ENCODE assay signal across 10 mouse cellular contexts in the genomic region with DNA sequence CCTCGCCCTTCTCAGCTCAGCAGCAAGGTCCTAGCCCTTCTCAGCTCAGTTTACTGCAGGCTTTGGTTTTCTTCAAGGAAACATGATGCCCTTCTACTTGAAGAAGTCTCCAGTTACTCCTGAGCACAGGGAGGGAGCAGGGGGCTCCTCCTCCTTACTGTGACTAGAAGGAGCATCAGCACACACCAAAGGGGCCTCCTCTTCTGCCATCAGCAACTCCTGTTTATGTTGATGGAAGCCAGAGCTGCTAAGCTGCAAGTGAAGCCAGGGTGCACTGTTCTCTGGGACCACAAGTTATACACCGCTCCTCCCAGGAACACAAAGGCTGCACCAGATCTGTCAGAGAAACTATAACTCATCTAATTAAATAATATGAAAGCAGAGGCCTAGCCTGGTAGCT. TPM values are rescaled to one million over a fixed set of nuclear protein-coding genes. Genes with fewer than 3 reads are reported as not detected.
DNase-seq lines count a peak whose midpoint lies in the region; ATAC-seq and TF ChIP-seq lines count a peak whose summit lies in the region.
"Had no signal": no experiment of that assay in that cellular context is flagged by ENCODE, and none has a peak within 500 bp of the region (broad histone marks: within the 10 kb centered on the region; RNA-seq: fewer than 3 reads in every experiment).

No protein-coding gene starts in this region.

- H3K9me3 ChIP-seq in heart, embryonic 14.5 days (ENCODE audit: control insufficient read depth, low read length), result no peaks in the 10 kb centered on the region
- no peaks in the 10 kb centered on the region for H3K9me3 ChIP-seq in midbrain, embryonic 14.5 days (ENCODE audit: control insufficient read depth, low read length)
- H3K9me3 ChIP-seq in midbrain, embryonic 16.5 days (replicated peaks; ENCODE audit: control insufficient read depth, low read length, poor library complexity, severe bottlenecking), result no peaks in the 10 kb centered on the region
- H3K9me3 ChIP-seq in intestine, postnatal 0 days (ENCODE audit: control insufficient read depth), result no peaks in the 10 kb centered on the region
- H3K9me3 ChIP-seq in stomach, embryonic 15.5 days, result no peaks in the 10 kb centered on the region
- H3K9me3 ChIP-seq: neural tube, embryonic 13.5 days had no signal

- H3K36me3 ChIP-seq in heart, embryonic 14.5 days (ENCODE audit: control insufficient read depth, insufficient read depth, low read length), result no peaks in the 10 kb centered on the region
- H3K36me3 ChIP-seq in midbrain, embryonic 14.5 days (ENCODE audit: control insufficient read depth, insufficient read depth, low read length), result no peaks in the 10 kb centered on the region
- H3K36me3 ChIP-seq in midbrain, embryonic 16.5 days (ENCODE audit: control insufficient read depth, insufficient read depth, low read length), result no peaks in the 10 kb centered on the region
- H3K36me3 ChIP-seq in intestine, postnatal 0 days (ENCODE audit: control insufficient read depth, insufficient read depth), result no peaks in the 10 kb centered on the region
- H3K36me3 ChIP-seq in stomach, embryonic 15.5 days, result no peaks in the 10 kb centered on the region
- H3K36me3 ChIP-seq: neural tube, embryonic 13.5 days had no signal

- peak overlapping the region; percentile 39 to 70 for H3K27ac ChIP-seq in heart, embryonic 14.5 days (replicated peaks in 1 of 2; ENCODE audit: control insufficient read depth in 1 of 2, insufficient read depth in 1 of 2, low read depth in 2 of 2, low read length in 2 of 2)
- H3K27ac ChIP-seq in midbrain, embryonic 14.5 days (replicated peaks; ENCODE audit: low read depth, low read length), result peak overlapping the region; percentile 49; the same call in 1 of the 2 replicates
- no peak overlapping the region for H3K27ac ChIP-seq in midbrain, embryonic 16.5 days (ENCODE audit: low read length)
- H3K27ac ChIP-seq in intestine, postnatal 0 days (ENCODE audit: low read depth, low read length), result no peak overlapping the region
- peak overlapping the region; percentile 76 for H3K27ac ChIP-seq in stomach, embryonic 15.5 days
- H3K27ac ChIP-seq: neural tube, embryonic 13.5 days had no signal

- H3K9ac ChIP-seq in heart, embryonic 14.5 days (ENCODE audit: low read length), result peak overlapping the region; percentile 22; the same call in 1 of the 2 replicates
- H3K9ac ChIP-seq in midbrain, embryonic 14.5 days (replicated peaks; ENCODE audit: low read length), result no peak overlapping the region
- H3K9ac ChIP-seq in midbrain, embryonic 16.5 days (ENCODE audit: low read depth, low read length), result no peak overlapping the region
- no peak overlapping the region for H3K9ac ChIP-seq in intestine, postnatal 0 days (ENCODE audit: low read depth, low read length)
- no peak overlapping the region for H3K9ac ChIP-seq in stomach, embryonic 15.5 days
- H3K9ac ChIP-seq: neural tube, embryonic 13.5 days had no signal

- peak; percentile 49 for TF ChIP-seq CTCF in intestine, postnatal 0 days (IDR thresholded peaks at IDR 0.05; ENCODE audit: low read depth)

- no peak overlapping the region for H3K4me3 ChIP-seq in heart, embryonic 14.5 days (ENCODE audit: control insufficient read depth in 1 of 2, insufficient read depth in 1 of 2, low read depth in 1 of 2, low read length in 2 of 2)
- no peak overlapping the region for H3K4me3 ChIP-seq in midbrain, embryonic 14.5 days (replicated peaks; ENCODE audit: low read depth, low read length)
- no peak overlapping the region for H3K4me3 ChIP-seq in midbrain, embryonic 16.5 days (ENCODE audit: low read depth, low read length)
- H3K4me3 ChIP-seq in intestine, postnatal 0 days (ENCODE audit: low read depth, low read length), result no peak overlapping the region
- H3K4me3 ChIP-seq in stomach, embryonic 15.5 days (replicated peaks), result no peak overlapping the region
- H3K4me3 ChIP-seq: neural tube, embryonic 13.5 days had no signal

- 36% methylated on average over 2 of the region's 2 CpGs for WGBS in heart, embryonic 14.5 days
- 74% methylated on average over 2 of the region's 2 CpGs for WGBS in midbrain, embryonic 14.5 days
- WGBS in midbrain, embryonic 16.5 days, result 79% methylated on average over 2 of the region's 2 CpGs
- WGBS in intestine, postnatal 0 days, result 73% methylated on average over 2 of the region's 2 CpGs
- WGBS in stomach, embryonic 15.5 days, result 45% methylated on average over 2 of the region's 2 CpGs

- ATAC-seq in heart, embryonic 14.5 days (ENCODE audit: insufficient number of reproducible peaks, insufficient read depth, low FRiP score, low read depth), result peak; percentile 44; the same call in 1 of the 2 replicates
- ATAC-seq in midbrain, embryonic 14.5 days (ENCODE audit: low FRiP score, low TSS enrichment), result no peak
- no peak for ATAC-seq in midbrain, embryonic 16.5 days
- 0 out of 2 replicates have a peak, but pooled peaks have one; percentile 31 for ATAC-seq in intestine, postnatal 0 days
- peak; percentile 54; the same call in 1 of the 2 replicates for ATAC-seq in stomach, embryonic 15.5 days (ENCODE audit: insufficient read depth, low FRiP score, low read depth)

- H3K4me1 ChIP-seq in heart, embryonic 14.5 days (ENCODE audit: control insufficient read depth in 2 of 2, insufficient read depth in 2 of 2, low read length in 2 of 2), result peaks cover 30 to 37% of the 10 kb centered on the region in 2 experiments
- H3K4me1 ChIP-seq in midbrain, embryonic 14.5 days (ENCODE audit: control insufficient read depth, insufficient read depth, low read length), result peaks cover 4% of the 10 kb centered on the region; the same call in 1 of the 2 replicates
- peaks cover 12% of the 10 kb centered on the region; the same call in 1 of the 2 replicates for H3K4me1 ChIP-seq in midbrain, embryonic 16.5 days (ENCODE audit: control insufficient read depth, insufficient read depth, low read length)
- no peaks in the 10 kb centered on the region for H3K4me1 ChIP-seq in intestine, postnatal 0 days (replicated peaks; ENCODE audit: control insufficient read depth, insufficient read depth, low read length)
- H3K4me1 ChIP-seq in stomach, embryonic 15.5 days, result peaks cover 16% of the 10 kb centered on the region

- H3K4me2 ChIP-seq in heart, embryonic 14.5 days (ENCODE audit: low read length), result peak overlapping the region; percentile 31
- no peak overlapping the region for H3K4me2 ChIP-seq in midbrain, embryonic 14.5 days (ENCODE audit: low read length)
- no peak overlapping the region for H3K4me2 ChIP-seq in midbrain, embryonic 16.5 days (ENCODE audit: low read length)
- H3K4me2 ChIP-seq in intestine, postnatal 0 days (replicated peaks; ENCODE audit: low read depth), result no peak overlapping the region
- H3K4me2 ChIP-seq in stomach, embryonic 15.5 days, result no peak overlapping the region
- H3K4me2 ChIP-seq: neural tube, embryonic 13.5 days had no signal

- H3K27me3 ChIP-seq in heart, embryonic 14.5 days (ENCODE audit: control insufficient read depth, insufficient read depth, low read length), result no peaks in the 10 kb centered on the region
- no peaks in the 10 kb centered on the region for H3K27me3 ChIP-seq in midbrain, embryonic 14.5 days (ENCODE audit: control insufficient read depth, insufficient read depth, low read length)
- no peaks in the 10 kb centered on the region for H3K27me3 ChIP-seq in midbrain, embryonic 16.5 days (ENCODE audit: control insufficient read depth, insufficient read depth, low read depth, low read length)
- H3K27me3 ChIP-seq in intestine, postnatal 0 days (replicated peaks; ENCODE audit: control insufficient read depth, insufficient read depth, low read length), result no peaks in the 10 kb centered on the region
- no peaks in the 10 kb centered on the region for H3K27me3 ChIP-seq in stomach, embryonic 15.5 days (replicated peaks)
- H3K27me3 ChIP-seq: neural tube, embryonic 13.5 days had no signal

- no peak for DNase-seq in heart, adult 11 months
- DNase-seq in midbrain, embryonic 14.5 days, result no peak
- no peak for DNase-seq in spleen, postnatal 14 days (ENCODE audit: low spot score in 2 of 2)
- no peak for DNase-seq in layer of hippocampus, adult 9-10 months (ENCODE audit: low spot score)
- DNase-seq: gastrocnemius, postnatal 25 days had no signal

RNA-seq across cellular contexts. Expression of gene St6galnac3, which starts 34.4 kb away (rescaled TPM):
- 23.7 and 27.7 TPM in 2 replicates for polyA plus RNA-seq in heart, embryonic 14.5 days (2014; fragmentation: Nextera tagmentation; extraction: Ambion mirVana)
- polyA plus RNA-seq in midbrain, embryonic 14.5 days (2014; fragmentation: Nextera tagmentation; extraction: Ambion mirVana), result 21.4 and 26.6 TPM in 2 replicates
- 19.1 and 21.5 TPM in 2 replicates for polyA plus RNA-seq in midbrain, embryonic 16.5 days (2015; fragmentation: Nextera tagmentation; extraction: Ambion mirVana)
- polyA plus RNA-seq in intestine, postnatal 0 days (2015; fragmentation: Nextera tagmentation; extraction: Ambion mirVana), result 7.9 and 8.5 TPM in 2 replicates
- 36.6 and 39.8 TPM in 2 replicates for polyA plus RNA-seq in stomach, embryonic 15.5 days (2015; fragmentation: Nextera tagmentation; extraction: Ambion mirVana)

Comparison
In these comparisons a context has a peak if more than half of its experiments do, and no peak if none do; other contexts are left out.
1. H3K27ac ChIP-seq: peak in heart, embryonic 14.5 days (2 of 2), midbrain, embryonic 14.5 days (single experiment) and stomach, embryonic 15.5 days (single experiment); none in midbrain, embryonic 16.5 days (single experiment) and intestine, postnatal 0 days (single experiment).
2. ATAC-seq: peak in heart, embryonic 14.5 days (single experiment), intestine, postnatal 0 days (single experiment) and stomach, embryonic 15.5 days (single experiment); none in midbrain, embryonic 14.5 days (single experiment) and midbrain, embryonic 16.5 days (single experiment).